Mouse (Mus musculus) c-Kit-positive CD71-negative TER-119-negative erythroid progenitor cells, embryonic 14.5 days (primary cell): ENCODE measurements around the gene Lpar5.
"Not testable (repeated sequence)": the region's sequence is repeated elsewhere in the genome, so short reads cannot be mapped to it uniquely, and the experiment has no call there.

Experiments
- DNase-seq: peaks from one replicate; pipeline ENCODE4 v3.0.0-alpha.2; 2013; ENCODE audit warnings: low read depth

Lpar5 gene

GRCm38 (mm10) chr6:125067571-125067995 is at the start of gene Lpar5:
Lpar5 (plus strand) TSS chr6:125067920.
- DNase-seq, result no peak

DNA sequence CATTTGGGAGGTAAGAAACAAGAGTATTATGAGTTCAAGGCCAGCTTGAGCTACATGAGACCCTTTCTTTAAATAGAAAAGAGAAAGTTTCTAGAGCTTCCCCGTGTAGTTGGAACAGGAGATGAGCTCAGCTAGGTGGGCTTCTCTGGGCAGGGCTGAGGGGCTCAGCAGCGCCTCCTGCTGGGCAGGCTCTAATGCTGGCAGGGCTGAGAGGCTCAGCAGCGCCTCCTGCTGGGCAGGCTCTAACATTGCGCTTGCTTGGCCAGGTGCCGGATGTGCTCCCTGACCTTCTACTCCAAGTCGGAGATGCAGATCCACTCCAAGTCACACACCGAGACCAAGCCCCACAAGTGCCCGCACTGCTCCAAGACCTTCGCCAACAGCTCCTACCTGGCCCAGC is 37.2 kb upstream of the Lpar5 start:
- DNase-seq, result not testable (repeated sequence)

- DNase-seq, result no peak
Observed at GRCm38 (mm10) chr6:125031604-125032003, 36.1 kb upstream of the Lpar5 start.

- no peak for DNase-seq
Observed at GRCm38 (mm10) chr6:125038666-125039065, 29.1 kb upstream of the Lpar5 start.

GRCm38 (mm10) chr6:125039131-125039530 is 28.6 kb upstream of the Lpar5 start:
- DNase-seq, result no peak

GRCm38 (mm10) chr6:125039533-125040153 is 28.1 kb upstream of the Lpar5 start, which contains the start of gene Ing4:
Ing4 (plus strand) TSS chr6:125039760.
- DNase-seq, result peak; percentile 93

DNA sequence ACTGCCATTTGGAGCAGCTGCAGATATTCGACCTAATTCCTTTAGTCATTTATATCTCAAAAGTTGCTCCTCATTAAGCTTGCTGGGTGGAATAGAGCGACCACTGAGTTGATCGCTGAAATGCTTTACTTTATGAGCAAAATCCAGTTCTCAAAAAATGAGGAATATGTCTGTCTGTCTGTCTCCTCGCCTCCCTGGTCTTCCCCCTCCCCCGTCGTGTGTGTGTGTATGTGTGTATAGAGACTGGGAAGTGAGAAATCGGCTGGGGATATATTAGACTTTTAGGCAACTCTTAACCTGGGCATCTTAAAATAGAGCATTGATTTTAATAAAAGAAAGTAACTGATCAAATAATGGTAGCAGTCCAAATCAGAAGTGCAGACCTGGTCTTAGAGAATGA is 27.5 kb upstream of the Lpar5 start:
- DNase-seq, result no peak

DNA sequence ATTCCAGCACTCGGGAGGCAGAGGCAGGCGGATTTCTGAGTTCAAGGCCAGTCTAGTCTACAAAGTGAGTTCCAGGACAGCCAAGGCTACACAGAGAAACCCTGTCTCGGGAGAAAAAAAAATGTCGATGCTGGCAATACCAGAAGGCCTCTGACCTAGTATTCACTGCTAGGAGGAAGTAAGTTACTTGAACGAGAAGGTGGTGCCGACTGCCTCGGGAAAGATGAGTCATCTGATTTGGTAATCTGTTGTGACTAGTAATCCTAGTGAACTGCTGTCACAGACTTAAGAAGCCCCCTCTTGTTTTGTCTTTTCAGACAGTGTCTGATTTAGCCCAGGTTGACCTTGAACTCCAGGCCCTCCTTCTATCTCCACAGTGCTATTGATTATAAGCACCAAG is 26.7 kb upstream of the Lpar5 start:
- DNase-seq, result no peak

GRCm38 (mm10) chr6:125042081-125042480 is 25.6 kb upstream of the Lpar5 start:
- no peak for DNase-seq

DNA sequence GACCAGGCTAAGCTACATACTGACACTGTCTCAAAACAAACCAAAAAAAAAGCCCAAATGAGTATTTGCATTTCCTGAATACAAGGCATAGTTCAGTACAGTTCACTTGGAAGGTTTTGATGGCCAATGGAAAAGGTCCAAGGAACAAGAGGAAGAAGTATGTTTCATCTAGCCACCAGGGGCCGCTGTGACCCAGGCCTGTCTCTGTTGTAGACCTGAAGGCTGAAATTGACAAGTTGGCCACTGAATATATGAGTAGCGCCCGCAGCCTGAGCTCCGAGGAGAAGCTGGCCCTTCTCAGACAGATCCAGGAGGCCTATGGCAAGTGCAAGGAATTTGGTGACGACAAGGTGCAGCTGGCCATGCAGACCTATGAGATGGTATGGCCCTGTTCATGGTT is 21.0 kb upstream of the Lpar5 start:
- DNase-seq, result peak; percentile 75

DNA sequence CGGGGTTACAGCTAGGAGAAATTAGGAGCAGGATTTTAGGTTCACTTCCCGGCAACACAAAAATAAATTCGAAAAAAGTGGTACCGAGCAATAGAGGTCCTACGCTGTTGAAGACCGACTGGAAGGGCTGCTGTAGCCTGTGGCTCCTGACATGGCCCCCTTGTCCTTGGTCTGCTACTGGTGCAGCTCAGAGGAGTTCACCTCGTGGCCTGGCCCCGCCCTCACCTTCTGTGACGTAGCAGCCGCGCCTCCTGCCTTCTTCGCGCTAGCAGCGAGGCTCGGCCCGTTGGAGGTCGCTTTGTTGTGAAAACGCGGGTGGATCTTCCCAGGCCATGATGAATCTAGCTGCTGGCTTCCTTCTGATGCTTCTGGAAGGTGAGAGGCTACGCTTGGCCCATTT is 18.0 kb upstream of the Lpar5 start, which contains the start of gene Acrbp:
Acrbp (plus strand) TSS at position 12 of the 400 bp plus-strand sequence.
- DNase-seq, result no peak

DNA sequence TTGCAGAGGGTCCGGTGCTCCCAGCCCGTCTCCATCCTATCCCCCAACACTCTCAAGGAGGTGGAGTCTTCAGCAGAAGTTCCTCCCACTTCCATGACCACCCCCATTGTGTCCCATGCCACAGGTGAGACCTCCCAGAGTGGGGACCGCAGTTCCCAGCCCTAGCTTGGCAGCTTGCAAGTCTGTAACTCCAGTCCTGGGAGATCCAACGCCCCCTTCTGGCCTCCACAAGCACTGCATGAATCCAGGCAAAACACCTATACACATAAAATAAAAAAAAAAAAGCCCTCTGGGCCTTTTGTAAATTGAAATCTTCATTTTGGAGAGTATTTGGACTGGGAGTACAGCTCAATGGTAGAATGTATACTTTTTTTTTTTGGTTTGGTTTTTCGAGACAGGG is 16.5 kb upstream of the Lpar5 start:
- DNase-seq, result no peak

DNA sequence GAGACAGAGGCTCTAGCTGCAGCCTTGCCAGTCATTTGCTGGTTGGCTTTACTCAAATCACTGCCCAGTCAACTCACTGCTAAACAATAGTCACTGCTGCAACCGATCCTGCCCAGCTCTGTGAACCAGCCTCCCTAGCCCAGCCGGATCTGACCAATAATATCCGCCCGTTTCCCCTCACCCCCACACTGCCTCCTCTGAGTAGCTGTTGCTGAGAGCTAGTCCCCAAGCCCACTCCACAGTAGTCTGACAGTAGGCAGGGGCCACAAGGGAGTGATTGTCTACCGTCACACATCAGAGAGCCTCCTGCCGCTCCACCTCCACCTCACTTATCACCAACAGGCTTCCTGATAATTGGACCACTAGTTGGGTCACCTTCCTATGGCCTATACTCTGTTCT is 6.2 kb upstream of the Lpar5 start:
- no peak for DNase-seq

GRCm38 (mm10) chr6:125062511-125062910 is 5.2 kb upstream of the Lpar5 start:
- no peak for DNase-seq

- no peak for DNase-seq
Observed at GRCm38 (mm10) chr6:125063906-125064305, 3.8 kb upstream of the Lpar5 start.

GRCm38 (mm10) chr6:125065223-125065622 is 2.5 kb upstream of the Lpar5 start:
- DNase-seq, result not testable (repeated sequence)

DNA sequence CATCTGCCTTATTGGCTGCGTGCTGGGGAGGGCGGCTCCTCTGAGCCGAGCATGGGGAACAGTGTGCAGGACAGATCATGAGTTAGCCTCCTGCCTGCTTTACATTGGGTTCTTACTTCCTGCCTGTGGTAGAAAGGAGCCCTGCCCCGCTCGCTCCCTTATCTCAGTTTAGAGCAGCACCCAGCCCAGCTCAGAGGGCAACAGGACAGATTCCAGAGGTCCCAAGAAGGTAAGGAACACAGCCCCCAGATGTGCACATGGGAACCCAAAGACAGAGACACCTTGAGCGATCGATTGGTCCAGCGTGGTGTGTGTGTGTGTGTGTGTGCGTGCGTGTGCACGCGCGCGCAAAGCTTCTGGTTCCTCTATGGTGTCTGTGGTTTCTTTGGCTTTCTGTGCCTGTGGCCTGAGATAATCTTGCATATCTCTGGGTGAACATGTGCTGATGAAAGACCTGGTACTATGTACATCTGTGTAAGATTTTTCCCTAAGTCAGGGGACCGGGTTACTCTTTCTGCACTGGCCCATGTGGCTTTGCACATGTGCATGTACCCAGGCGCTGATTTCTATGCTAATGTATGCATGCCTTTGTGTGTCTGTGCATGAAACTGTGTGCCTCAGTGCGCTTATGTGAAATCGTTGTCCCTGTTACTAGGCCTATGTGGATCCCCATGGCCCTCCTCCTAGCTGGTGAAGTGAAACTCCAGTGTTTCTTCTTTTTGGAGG is 3.6 kb downstream of the Lpar5 start:
- DNase-seq, result peak; percentile 63

DNA sequence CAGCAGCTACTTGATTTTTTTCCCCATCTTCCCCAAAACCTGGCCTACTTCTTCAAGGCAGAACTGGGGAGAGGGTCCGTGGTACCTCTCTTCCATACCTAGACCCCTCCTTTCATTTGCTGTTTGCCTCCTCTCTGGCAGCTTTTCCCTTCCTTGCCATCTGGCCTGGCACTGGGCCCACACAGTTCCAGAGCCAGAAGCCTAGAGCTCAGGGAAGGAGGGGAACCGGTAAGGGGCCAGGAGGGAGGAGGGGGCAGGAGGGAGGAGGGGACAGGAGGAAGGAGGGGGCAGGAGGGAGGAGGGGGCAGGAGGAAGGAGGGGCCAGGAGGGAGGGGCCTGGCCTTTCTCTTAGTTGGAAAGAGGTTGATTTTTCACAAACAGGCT is 4.2 kb downstream of the Lpar5 start:
- no peak for DNase-seq

- DNase-seq, result no peak
Observed at GRCm38 (mm10) chr6:125073825-125074224, 6.1 kb downstream of the Lpar5 start.

GRCm38 (mm10) chr6:125081394-125081793 is 13.7 kb downstream of the Lpar5 start:
- no peak for DNase-seq

DNA sequence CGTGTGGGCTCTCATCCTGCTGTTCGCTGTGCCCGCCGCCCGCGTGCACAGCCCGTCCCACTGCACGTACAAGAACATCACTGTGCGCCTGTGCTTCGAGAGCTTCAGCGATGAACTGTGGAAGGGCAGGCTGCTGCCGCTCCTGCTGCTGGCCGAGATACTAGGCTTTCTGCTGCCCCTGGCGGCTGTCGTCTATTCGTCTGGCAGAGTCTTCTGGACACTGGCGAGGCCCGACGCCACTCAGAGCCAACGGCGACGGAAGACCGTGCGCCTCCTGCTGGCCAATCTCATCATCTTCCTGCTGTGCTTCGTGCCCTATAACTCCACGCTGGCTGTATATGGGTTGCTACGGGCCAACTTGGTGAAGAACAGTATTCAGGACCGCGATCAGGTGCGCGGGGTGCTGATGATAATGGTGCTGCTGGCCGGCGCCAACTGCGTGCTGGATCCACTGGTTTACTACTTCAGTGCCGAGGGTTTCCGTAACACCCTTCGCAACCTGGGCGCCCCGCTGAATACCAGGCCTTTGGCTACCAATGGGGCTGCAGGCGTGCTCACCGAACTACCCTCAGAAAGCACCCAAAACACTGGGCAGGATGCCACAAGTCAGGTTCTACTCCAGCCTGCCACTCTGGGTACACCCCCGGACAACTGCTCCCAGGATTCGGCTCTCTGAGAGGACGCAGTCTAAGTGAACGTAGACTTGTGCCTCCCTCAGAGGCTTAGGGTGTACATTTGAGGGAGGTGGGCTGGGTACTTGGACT is 14.3 kb downstream of the Lpar5 start:
- peak; percentile 64 for DNase-seq

DNA sequence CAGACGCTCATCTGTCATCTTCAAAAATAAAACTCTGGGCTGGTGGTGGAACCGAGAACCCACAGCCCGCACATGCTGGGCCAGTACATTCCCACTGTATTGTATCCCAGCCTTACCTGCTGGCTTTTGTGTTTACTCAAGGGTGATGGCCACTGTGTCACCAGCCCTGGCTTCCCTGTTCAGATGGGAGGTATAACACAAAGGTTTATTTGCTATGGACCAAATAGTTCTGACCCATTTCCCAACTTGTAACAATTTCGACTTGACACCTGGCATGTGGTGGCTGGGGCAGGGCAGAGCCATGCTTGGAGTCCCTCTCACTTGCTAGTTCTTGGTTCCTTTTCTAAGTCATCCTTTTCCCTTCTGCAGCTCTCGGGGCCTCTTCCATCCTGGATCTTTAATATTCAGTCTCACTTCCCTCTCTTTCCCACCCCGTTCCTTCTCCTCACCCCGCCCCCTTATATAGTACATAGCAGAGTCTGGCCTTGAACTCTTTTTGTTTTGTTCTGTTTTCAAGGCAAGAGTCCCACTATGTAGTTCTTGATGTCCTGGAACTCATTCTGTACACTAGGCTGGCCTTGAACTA is 15.2 kb downstream of the Lpar5 start:
- no peak for DNase-seq

- DNase-seq, result no peak
Observed at GRCm38 (mm10) chr6:125084424-125084823, 16.7 kb downstream of the Lpar5 start.
